Mouse (Mus musculus): ENCODE measurements around the gene Togaram1.

Togaram1 gene

DNA sequence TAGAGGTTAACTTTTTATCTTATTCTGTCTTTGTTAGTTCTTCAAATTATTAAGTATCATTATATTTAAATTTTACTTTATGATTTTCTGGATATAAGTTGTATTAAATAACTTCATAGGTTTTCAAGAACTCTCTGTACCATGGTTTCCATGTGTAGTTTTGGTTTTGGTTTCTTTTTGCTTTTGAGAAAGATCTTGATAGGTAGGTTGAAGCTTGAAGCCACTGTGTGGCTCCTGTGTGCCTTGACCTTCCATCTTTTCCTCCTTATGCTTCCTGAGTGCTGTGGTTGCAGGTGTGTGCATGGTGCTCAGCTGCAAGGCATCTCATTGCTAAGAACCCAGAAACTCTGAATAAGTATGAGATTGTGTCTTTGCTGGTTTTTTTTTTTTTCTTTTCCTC is 83.2 kb downstream of the Togaram1 start:
- DNase-seq (ENCODE audit: low spot score), result no peak

DNA sequence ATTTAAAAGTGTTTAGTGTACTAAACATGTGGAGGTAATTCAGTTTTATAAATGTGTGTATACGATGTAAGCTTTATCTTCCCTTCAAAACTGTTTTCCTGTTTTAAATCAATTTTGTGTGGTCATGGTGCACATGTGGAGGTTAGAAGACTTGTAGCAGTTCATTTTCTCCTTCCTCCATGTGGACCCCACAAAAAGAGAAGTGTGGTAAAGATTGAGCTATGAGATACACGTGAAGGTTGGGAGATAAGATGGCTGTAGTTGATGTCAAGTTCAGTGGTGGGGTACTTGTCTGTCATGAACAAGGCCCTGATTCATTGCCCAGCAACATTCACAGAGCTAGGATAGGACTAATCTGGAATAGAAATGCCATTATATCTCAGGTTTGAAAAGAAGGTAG is 92.6 kb downstream of the Togaram1 start:
- DNase-seq (ENCODE audit: low spot score), result no peak

- DNase-seq (ENCODE audit: low spot score), result no peak
Observed at GRCm38 (mm10) chr12:65061082-65061481, 95.5 kb downstream of the Togaram1 start.

- DNase-seq (ENCODE audit: low spot score), result no peak
Observed at GRCm38 (mm10) chr12:65065241-65065640, 99.6 kb downstream of the Togaram1 start.

DNA sequence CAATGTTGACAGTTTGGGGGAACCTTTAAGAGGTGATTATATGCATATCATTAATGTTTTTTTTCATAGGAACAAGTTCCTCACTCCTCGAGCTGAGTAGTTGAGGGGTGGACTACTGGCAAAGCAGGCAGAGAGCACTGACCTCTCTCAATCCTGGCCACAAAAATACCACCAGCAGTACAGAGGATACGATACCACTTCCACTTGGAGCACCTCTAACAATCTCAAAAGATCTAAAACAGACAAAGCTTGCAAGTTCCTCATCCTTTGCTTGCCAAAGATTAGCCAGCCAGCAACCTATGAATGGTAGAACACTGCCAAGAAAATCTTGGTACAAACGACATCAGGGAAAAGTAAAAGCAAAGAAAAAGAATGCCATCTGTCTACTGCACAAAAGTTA is 100.6 kb downstream of the Togaram1 start:
- DNase-seq (ENCODE audit: low spot score), result no peak

DNA sequence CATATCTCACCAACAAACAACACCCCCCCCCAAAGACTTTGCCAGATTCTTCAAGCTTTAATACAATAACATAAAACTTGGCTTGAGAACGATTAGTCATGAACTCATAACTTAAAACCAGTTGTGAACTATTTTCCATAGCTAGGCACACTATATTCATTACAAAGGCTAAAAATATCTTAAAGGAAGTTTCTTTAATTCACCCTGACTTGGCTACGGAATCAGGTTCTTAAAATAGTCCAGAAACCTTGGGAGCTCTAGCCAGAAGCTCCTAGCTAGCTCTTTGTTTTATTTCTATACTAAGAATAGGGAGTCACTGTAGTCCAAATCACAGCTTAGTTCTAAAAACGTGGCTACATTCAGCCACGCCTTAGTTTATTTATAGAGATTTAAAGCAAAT is 102.8 kb downstream of the Togaram1 start:
- DNase-seq (ENCODE audit: low spot score), result no peak
